Mouse (Mus musculus) neural tube, embryonic 10.5 days (tissue): ENCODE data around the gene Gm17689.

ENCODE experiments used
- DNase-seq: peaks from one replicate; pipeline ENCODE4 v3.0.0-alpha.2; 2017; ENCODE audit warnings: low spot score; ENCODE audit errors: extremely low spot score

Gene Gm17689

DNA sequence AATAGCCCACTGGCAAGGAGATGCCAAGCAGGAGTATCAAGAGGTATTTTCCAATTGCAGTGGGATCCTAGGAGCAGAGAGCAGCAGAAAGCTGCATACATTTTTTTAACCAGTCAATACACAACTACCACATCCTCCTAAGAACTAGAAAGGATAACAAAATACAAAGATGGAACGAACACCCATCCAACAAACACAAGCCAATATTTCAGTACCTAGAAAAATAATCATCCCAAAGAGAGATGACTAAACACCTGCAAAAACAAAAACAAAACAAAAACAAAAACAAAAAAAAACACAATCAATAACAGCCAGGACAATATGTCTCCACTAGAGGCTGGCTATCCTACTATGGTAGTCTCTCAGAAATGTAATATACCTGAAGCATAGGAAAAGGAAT, at the start of gene Gm17689:
TSS of gene Gm17689 (minus strand) at position 101 of the 400 bp plus-strand sequence.
- no peak for DNase-seq

GRCm38 (mm10) chr9:36541863-36542262, 40.6 kb downstream of the Gm17689 start, which contains the start of gene Gm5615:
Gene Gm5615 (minus strand): TSS chr9:36541963.
- DNase-seq: no peak
